Mouse (Mus musculus): ENCODE results near the gene Olfr70. TPM values are rescaled to one million over a fixed set of nuclear protein-coding genes. Genes with fewer than 3 reads are reported as not detected.

The Olfr70 gene
- polyA plus RNA-seq, 1 experiment = not detected

GRCm38 (mm10) chr4:43727718-43728575 lies 27.3 kb upstream of the Olfr70 start:
- Histone ChIP-seq H3K27me3 (ENCODE audit: control insufficient read depth, insufficient read depth, low read length) (no peaks in the 10 kb centered on the region), H3K4me1 (ENCODE audit: control insufficient read depth, insufficient read depth, insufficient read length) (no peaks in the 10 kb centered on the region), H3K4me3 (ENCODE audit: extremely low read depth, insufficient read depth, insufficient read length) (no peak overlapping the region), H3K27ac (ENCODE audit: insufficient read depth, low read length) (peak overlapping the region; percentile 61), H3K36me3 (ENCODE audit: control insufficient read depth, insufficient read depth, low read length) (no peaks in the 10 kb centered on the region)
- WGBS = 76% methylated on average over 7 of the region's 7 CpGs
- no peak for DNase-seq (ENCODE audit: low read depth in 1 of 2, low spot score in 2 of 2)
- no peak for TF ChIP-seq POLR2A (IDR thresholded peaks at IDR 0.05; ENCODE audit: low read depth, low read length)
- no peak for TF ChIP-seq CTCF (IDR thresholded peaks at IDR 0.05; ENCODE audit: extremely low read depth, insufficient read depth, insufficient read length, insufficient replicate concordance)

DNA sequence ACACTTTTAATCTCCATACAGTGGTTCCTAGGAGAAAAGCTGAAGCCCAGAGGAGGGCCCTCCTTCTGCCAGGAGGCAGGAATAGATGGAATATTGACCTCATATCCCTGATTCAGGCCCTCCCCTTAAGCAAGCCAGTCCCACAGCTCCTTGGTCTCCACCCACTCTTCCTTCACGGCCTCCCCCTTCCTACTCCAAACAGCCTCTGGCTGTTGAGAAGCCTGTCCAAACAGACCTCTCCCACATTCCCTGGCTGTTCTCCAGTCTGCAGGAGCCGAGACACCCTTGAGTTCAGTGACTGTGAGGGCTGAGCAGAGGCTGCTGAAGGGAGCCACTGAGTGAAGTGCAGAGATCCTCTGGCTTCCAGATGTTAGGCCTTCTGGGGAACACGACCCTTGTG lies 26.4 kb upstream of the Olfr70 start, which contains the start of gene Hrct1:
Gene Hrct1 (plus strand): TSS at position 194 of the 400 bp plus-strand sequence.
- H3K4me1 ChIP-seq (ENCODE audit: control insufficient read depth, insufficient read depth, insufficient read length) = no peaks in the 10 kb centered on the region
- 68% methylated on average over 3 of the region's 3 CpGs for WGBS
- no peaks in the 10 kb centered on the region for H3K36me3 ChIP-seq (ENCODE audit: control insufficient read depth, insufficient read depth, low read length)
- H3K27ac ChIP-seq (ENCODE audit: insufficient read depth, low read length) = peak within 1 kb of the TSS; percentile 61
- no peaks in the 10 kb centered on the region for H3K27me3 ChIP-seq (ENCODE audit: control insufficient read depth, insufficient read depth, low read length)
- no peak for TF ChIP-seq CTCF (IDR thresholded peaks at IDR 0.05; ENCODE audit: extremely low read depth, insufficient read depth, insufficient read length, insufficient replicate concordance)
- TF ChIP-seq POLR2A (IDR thresholded peaks at IDR 0.05; ENCODE audit: low read depth, low read length) = no peak
- no peak for DNase-seq (ENCODE audit: low read depth in 1 of 2, low spot score in 2 of 2)
- no peak within 1 kb of the TSS for H3K4me3 ChIP-seq (ENCODE audit: extremely low read depth, insufficient read depth, insufficient read length)

GRCm38 (mm10) chr4:43726228-43726993 lies 25.8 kb upstream of the Olfr70 start:
- no peak for TF ChIP-seq POLR2A (IDR thresholded peaks at IDR 0.05; ENCODE audit: low read depth, low read length)
- TF ChIP-seq CTCF (IDR thresholded peaks at IDR 0.05; ENCODE audit: extremely low read depth, insufficient read depth, insufficient read length, insufficient replicate concordance) = no peak
- Histone ChIP-seq H3K27me3 (ENCODE audit: control insufficient read depth, insufficient read depth, low read length) (no peaks in the 10 kb centered on the region), H3K27ac (ENCODE audit: insufficient read depth, low read length) (no peak overlapping the region), H3K4me1 (ENCODE audit: control insufficient read depth, insufficient read depth, insufficient read length) (no peaks in the 10 kb centered on the region), H3K36me3 (ENCODE audit: control insufficient read depth, insufficient read depth, low read length) (no peaks in the 10 kb centered on the region), H3K4me3 (ENCODE audit: extremely low read depth, insufficient read depth, insufficient read length) (no peak overlapping the region)
- WGBS = 56% methylated on average over 12 of the region's 12 CpGs
- no peak for DNase-seq (ENCODE audit: low read depth in 1 of 2, low spot score in 2 of 2)

DNA sequence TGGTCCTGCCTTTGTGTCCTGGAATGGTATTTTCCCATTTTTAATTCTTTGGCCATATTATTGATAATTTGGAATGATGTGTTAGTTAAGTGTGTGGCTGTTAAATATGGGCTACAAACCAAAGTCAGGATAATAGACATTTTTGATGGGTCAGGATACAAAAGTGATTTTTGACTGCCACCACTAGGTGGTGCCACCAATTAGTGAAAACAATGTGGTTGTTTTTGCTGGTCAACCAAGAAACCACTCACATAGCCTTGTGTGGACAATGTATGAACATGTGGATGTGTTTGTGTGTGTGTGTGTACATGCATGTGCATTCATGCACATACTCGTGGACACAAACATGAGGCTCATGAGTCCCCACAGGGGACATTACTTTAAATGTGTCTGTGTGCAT lies 24.2 kb upstream of the Olfr70 start:
- TF ChIP-seq CTCF (IDR thresholded peaks at IDR 0.05; ENCODE audit: extremely low read depth, insufficient read depth, insufficient read length, insufficient replicate concordance) (no peak), POLR2A (IDR thresholded peaks at IDR 0.05; ENCODE audit: low read depth, low read length) (no peak)
- no peaks in the 10 kb centered on the region for H3K4me1 ChIP-seq (ENCODE audit: control insufficient read depth, insufficient read depth, insufficient read length)
- WGBS = 24% methylated on average over 1 of the region's 1 CpGs
- DNase-seq (ENCODE audit: low read depth in 1 of 2, low spot score in 2 of 2) = no peak
- H3K27me3 ChIP-seq (ENCODE audit: control insufficient read depth, insufficient read depth, low read length) = no peaks in the 10 kb centered on the region
- H3K4me3 ChIP-seq (ENCODE audit: extremely low read depth, insufficient read depth, insufficient read length) = no peak overlapping the region
- H3K27ac ChIP-seq (ENCODE audit: insufficient read depth, low read length) = no peak overlapping the region
- no peaks in the 10 kb centered on the region for H3K36me3 ChIP-seq (ENCODE audit: control insufficient read depth, insufficient read depth, low read length)

GRCm38 (mm10) chr4:43722191-43722590 lies 21.6 kb upstream of the Olfr70 start:
- Histone ChIP-seq H3K27me3 (ENCODE audit: control insufficient read depth, insufficient read depth, low read length) (no peaks in the 10 kb centered on the region), H3K4me3 (ENCODE audit: extremely low read depth, insufficient read depth, insufficient read length) (no peak overlapping the region), H3K36me3 (ENCODE audit: control insufficient read depth, insufficient read depth, low read length) (no peaks in the 10 kb centered on the region), H3K4me1 (ENCODE audit: control insufficient read depth, insufficient read depth, insufficient read length) (no peaks in the 10 kb centered on the region), H3K27ac (ENCODE audit: insufficient read depth, low read length) (no peak overlapping the region)
- TF ChIP-seq POLR2A (IDR thresholded peaks at IDR 0.05; ENCODE audit: low read depth, low read length) (no peak), CTCF (IDR thresholded peaks at IDR 0.05; ENCODE audit: extremely low read depth, insufficient read depth, insufficient read length, insufficient replicate concordance) (no peak)
- WGBS = 87% methylated on average over 4 of the region's 4 CpGs
- no peak for DNase-seq (ENCODE audit: low read depth in 1 of 2, low spot score in 2 of 2)

GRCm38 (mm10) chr4:43720491-43721228 lies 20.1 kb upstream of the Olfr70 start:
- Histone ChIP-seq H3K36me3 (ENCODE audit: control insufficient read depth, insufficient read depth, low read length) (no peaks in the 10 kb centered on the region), H3K27ac (ENCODE audit: insufficient read depth, low read length) (no peak overlapping the region), H3K4me3 (ENCODE audit: extremely low read depth, insufficient read depth, insufficient read length) (no peak overlapping the region), H3K4me1 (ENCODE audit: control insufficient read depth, insufficient read depth, insufficient read length) (no peaks in the 10 kb centered on the region), H3K27me3 (ENCODE audit: control insufficient read depth, insufficient read depth, low read length) (no peaks in the 10 kb centered on the region)
- WGBS = 63% methylated on average over 14 of the region's 16 CpGs
- no peak for DNase-seq (ENCODE audit: low read depth in 1 of 2, low spot score in 2 of 2)
- no peak for TF ChIP-seq POLR2A (IDR thresholded peaks at IDR 0.05; ENCODE audit: low read depth, low read length)
- TF ChIP-seq CTCF (IDR thresholded peaks at IDR 0.05; ENCODE audit: extremely low read depth, insufficient read depth, insufficient read length, insufficient replicate concordance) = no peak
